Mouse (Mus musculus) E14TG2a.4 (cell line): ENCODE data around the gene Gm9745.
"Not testable (repeated sequence)": the region's sequence is repeated elsewhere in the genome, so short reads cannot be mapped to it uniquely, and the experiment has no call there.

ENCODE experiments used
- H3K27me3 ChIP-seq: 2 replicates; pipeline ENCODE4 v1.6.1; 2014; ENCODE audit warnings: low read length, control low read depth; ENCODE audit not compliant: insufficient read depth
- H3K36me3 ChIP-seq: 2 replicates; pipeline ENCODE4 v1.6.1; 2014; ENCODE audit warnings: low read length, control low read depth; ENCODE audit not compliant: insufficient read depth
- H3K4me1 ChIP-seq: replicated peaks from 2 replicates; pipeline ENCODE4 v1.6.1; 2014; ENCODE audit warnings: low read depth, low read length, control low read depth
- H3K4me3 ChIP-seq: replicated peaks from 2 replicates; pipeline ENCODE4 v1.5.1; 2014; ENCODE audit warnings: mild to moderate bottlenecking, low read length
- H3K9me3 ChIP-seq: 2 replicates; pipeline ENCODE4 v1.6.1; 2014; ENCODE audit warnings: low read length, control low read depth
- CTCF ChIP-seq: conservative IDR thresholded peaks from 2 replicates; pipeline ENCODE4 v1.5.1; 2014; ENCODE audit warnings: low read length
- NANOG ChIP-seq: IDR thresholded peaks from 2 replicates; pipeline ENCODE4 v1.6.1; 2014; ENCODE audit warnings: borderline replicate concordance, low read length, mixed read lengths
- POU5F1 ChIP-seq: IDR thresholded peaks from 2 replicates; pipeline ENCODE4 v1.6.1; 2014; ENCODE audit warnings: low read length, borderline replicate concordance

The Gm9745 gene

GRCm38 (mm10) chr13:8959058-8959457, 11.0 kb upstream of the Gm9745 start:
- H3K36me3 ChIP-seq, H3K4me1 ChIP-seq, H3K4me3 ChIP-seq, H3K27me3 ChIP-seq, H3K9me3 ChIP-seq: not testable (repeated sequence)

- not testable (repeated sequence) for H3K9me3 ChIP-seq
These were observed 8.8 kb upstream of the Gm9745 start for GRCm38 (mm10) chr13:8956873-8957272.

GRCm38 (mm10) chr13:8955127-8955526, 7.1 kb upstream of the Gm9745 start:
- not testable (repeated sequence) for H3K4me1 ChIP-seq, H3K36me3 ChIP-seq, H3K4me3 ChIP-seq

More at GRCm38 (mm10) chr13:8956873-8957272, 8.8 kb upstream of the Gm9745 start:
- not testable (repeated sequence) for H3K27me3 ChIP-seq, H3K36me3 ChIP-seq, H3K4me3 ChIP-seq, H3K4me1 ChIP-seq

GRCm38 (mm10) chr13:8952563-8952962, 4.5 kb upstream of the Gm9745 start, which contains the start of gene Idi2:
Gene Idi2 (plus strand): TSS chr13:8952863.
- H3K36me3 ChIP-seq, H3K4me3 ChIP-seq, H3K27me3 ChIP-seq, H3K4me1 ChIP-seq, H3K9me3 ChIP-seq: not testable (repeated sequence)

More at GRCm38 (mm10) chr13:8955127-8955526, 7.1 kb upstream of the Gm9745 start:
- H3K9me3 ChIP-seq, H3K27me3 ChIP-seq: not testable (repeated sequence)

- not testable (repeated sequence) for H3K4me1 ChIP-seq, H3K4me3 ChIP-seq, H3K9me3 ChIP-seq, H3K36me3 ChIP-seq, H3K27me3 ChIP-seq
These were observed 4.2 kb downstream of the Gm9745 start for GRCm38 (mm10) chr13:8943828-8944227.

- H3K9me3 ChIP-seq = peaks cover 15% of the 10 kb centered on the region
- not testable (repeated sequence) for H3K36me3 ChIP-seq
These were observed 6.3 kb downstream of the Gm9745 start for GRCm38 (mm10) chr13:8941701-8942100.

GRCm38 (mm10) chr13:8941110-8941509, 6.9 kb downstream of the Gm9745 start:
- H3K36me3 ChIP-seq, H3K27me3 ChIP-seq, H3K4me3 ChIP-seq: not testable (repeated sequence)
- Histone ChIP-seq H3K9me3 (peaks cover 21% of the 10 kb centered on the region), H3K4me1 (peaks cover 12% of the 10 kb centered on the region)

More at GRCm38 (mm10) chr13:8941701-8942100, 6.3 kb downstream of the Gm9745 start:
- H3K4me1 ChIP-seq = peaks cover 12% of the 10 kb centered on the region
- H3K4me3 ChIP-seq, H3K27me3 ChIP-seq: not testable (repeated sequence)

- H3K9me3 ChIP-seq = peaks cover 34% of the 10 kb centered on the region
These were observed 10.4 kb downstream of the Gm9745 start for GRCm38 (mm10) chr13:8937611-8938140.

GRCm38 (mm10) chr13:8933499-8933898, 14.5 kb downstream of the Gm9745 start:
- H3K36me3 ChIP-seq = no peaks in the 10 kb centered on the region
- no peaks in the 10 kb centered on the region for H3K27me3 ChIP-seq
- no peak for TF ChIP-seq CTCF
- no peak for TF ChIP-seq POU5F1
- no peak for TF ChIP-seq NANOG

More at GRCm38 (mm10) chr13:8937611-8938140, 10.4 kb downstream of the Gm9745 start:
- not testable (repeated sequence) for H3K36me3 ChIP-seq, H3K4me3 ChIP-seq, H3K27me3 ChIP-seq
- H3K4me1 ChIP-seq = peaks cover 12% of the 10 kb centered on the region

GRCm38 (mm10) chr13:8913890-8914289, 34.1 kb downstream of the Gm9745 start:
- H3K36me3 ChIP-seq, H3K27me3 ChIP-seq, H3K4me1 ChIP-seq, H3K4me3 ChIP-seq: not testable (repeated sequence)
- peaks cover 56% of the 10 kb centered on the region for H3K9me3 ChIP-seq

More at GRCm38 (mm10) chr13:8933499-8933898, 14.5 kb downstream of the Gm9745 start:
- H3K9me3 ChIP-seq = peaks cover 53% of the 10 kb centered on the region
- peaks cover under 1% of the 10 kb centered on the region for H3K4me1 ChIP-seq
- no peak overlapping the region for H3K4me3 ChIP-seq

- H3K4me1 ChIP-seq, H3K27me3 ChIP-seq, H3K36me3 ChIP-seq, H3K4me3 ChIP-seq: not testable (repeated sequence)
- H3K9me3 ChIP-seq = peaks cover 74% of the 10 kb centered on the region
These were observed 42.0 kb downstream of the Gm9745 start for GRCm38 (mm10) chr13:8905986-8906385.
